27 mouse cellular contexts compared by ENCODE assay signal in genomic region chr9:33914919-33915318, GRCm38 (mm10).
DNase-seq lines count a peak whose midpoint lies in the region; ATAC-seq lines count a peak whose summit lies in the region.
"Had no signal": no experiment of that assay in that cellular context is flagged by ENCODE, and none has a peak within 500 bp of the region (broad histone marks: within the 10 kb centered on the region; RNA-seq: fewer than 3 reads in every experiment).

No protein-coding gene starts in this region.

- no peak overlapping the region for H3K9ac ChIP-seq in hindbrain, embryonic 15.5 days
- H3K9ac ChIP-seq in hindbrain, embryonic 13.5 days: no peak overlapping the region
- H3K9ac ChIP-seq in lung, embryonic 15.5 days: no peak overlapping the region
- H3K9ac ChIP-seq: embryonic facial prominence, embryonic 15.5 days; heart, embryonic 15.5 days; limb, embryonic 15.5 days; liver, embryonic 13.5 days; midbrain, embryonic 12.5 days; stomach, embryonic 15.5 days had no signal

- no peak overlapping the region for H3K4me2 ChIP-seq in hindbrain, embryonic 15.5 days
- H3K4me2 ChIP-seq in hindbrain, embryonic 13.5 days: no peak overlapping the region
- H3K4me2 ChIP-seq in lung, embryonic 15.5 days: no peak overlapping the region
- H3K4me2 ChIP-seq: embryonic facial prominence, embryonic 15.5 days; heart, embryonic 15.5 days; limb, embryonic 15.5 days; liver, embryonic 13.5 days; midbrain, embryonic 12.5 days; stomach, embryonic 15.5 days had no signal

- DNase-seq in lung, adult 18-20 months: no peak
- peak; percentile 6 for DNase-seq in NIH3T3 (ENCODE audit: low read depth)
- DNase-seq in adipocyte (ENCODE audit: low spot score): peak; percentile 47
- DNase-seq: adrenal gland, adult 8-10 months; B cell, adult 2 months; cerebellum, adult 8-10 months; cerebellum, postnatal 25 days; gastrocnemius, postnatal 25 days; heart, adult 11 months; kidney, adult 11 months; kidney, postnatal 14 days; liver, embryonic 13.5 days; lung, adult 2 months; right cerebral cortex, postnatal 25 days had no signal

- peaks cover 5% of the 10 kb centered on the region; the same call in 1 of the 2 replicates for H3K4me1 ChIP-seq in hindbrain, embryonic 15.5 days (replicated peaks)
- no peaks in the 10 kb centered on the region for H3K4me1 ChIP-seq in hindbrain, embryonic 13.5 days (replicated peaks)
- H3K4me1 ChIP-seq in lung, embryonic 15.5 days: peaks cover 6% of the 10 kb centered on the region; the same call in 1 of the 2 replicates
- H3K4me1 ChIP-seq: embryonic facial prominence, embryonic 10.5 days; embryonic facial prominence, embryonic 15.5 days; heart, embryonic 10.5 days; heart, embryonic 15.5 days; limb, embryonic 15.5 days; liver, embryonic 13.5 days; megakaryocyte, embryonic 14.5 days; midbrain, embryonic 12.5 days; stomach, embryonic 15.5 days had no signal

- H3K27me3 ChIP-seq in hindbrain, embryonic 15.5 days: no peaks in the 10 kb centered on the region
- H3K27me3 ChIP-seq in hindbrain, embryonic 13.5 days: no peaks in the 10 kb centered on the region
- no peaks in the 10 kb centered on the region for H3K27me3 ChIP-seq in lung, embryonic 15.5 days
- H3K27me3 ChIP-seq: embryonic facial prominence, embryonic 15.5 days; heart, embryonic 15.5 days; limb, embryonic 15.5 days; liver, embryonic 13.5 days; megakaryocyte, embryonic 14.5 days; midbrain, embryonic 12.5 days; stomach, embryonic 15.5 days had no signal

- peak; percentile 51; the same call in 1 of the 2 replicates for ATAC-seq in hindbrain, embryonic 15.5 days (ENCODE audit: low FRiP score, low read depth)
- no peak for ATAC-seq in hindbrain, embryonic 13.5 days (ENCODE audit: low FRiP score)
- peak; percentile 88; the same call in 1 of the 2 replicates for ATAC-seq in lung, embryonic 15.5 days (ENCODE audit: borderline replicate concordance, extremely low read depth, low FRiP score, low TSS enrichment)
- ATAC-seq: activated CD4-positive, CD25-positive, alpha-beta regulatory T cell, adult 4 months; inflammation-experienced regulatory T-cells, adult 6 months had no signal

- no peaks in the 10 kb centered on the region for H3K36me3 ChIP-seq in hindbrain, embryonic 15.5 days
- H3K36me3 ChIP-seq in hindbrain, embryonic 13.5 days: no peaks in the 10 kb centered on the region
- no peaks in the 10 kb centered on the region for H3K36me3 ChIP-seq in lung, embryonic 15.5 days
- H3K36me3 ChIP-seq: embryonic facial prominence, embryonic 10.5 days; embryonic facial prominence, embryonic 15.5 days; heart, embryonic 10.5 days; heart, embryonic 15.5 days; limb, embryonic 15.5 days; liver, embryonic 13.5 days; midbrain, embryonic 12.5 days; stomach, embryonic 15.5 days had no signal

- 72% methylated on average over 4 of the region's 4 CpGs for WGBS in hindbrain, embryonic 15.5 days
- 90% methylated on average over 4 of the region's 4 CpGs for WGBS in hindbrain, embryonic 13.5 days
- 48% methylated on average over 4 of the region's 4 CpGs for WGBS in lung, embryonic 15.5 days

- no peaks in the 10 kb centered on the region for H3K9me3 ChIP-seq in hindbrain, embryonic 15.5 days
- no peaks in the 10 kb centered on the region for H3K9me3 ChIP-seq in hindbrain, embryonic 13.5 days
- no peaks in the 10 kb centered on the region for H3K9me3 ChIP-seq in lung, embryonic 15.5 days
- H3K9me3 ChIP-seq: embryonic facial prominence, embryonic 10.5 days; embryonic facial prominence, embryonic 15.5 days; heart, embryonic 10.5 days; heart, embryonic 15.5 days; limb, embryonic 15.5 days; liver, embryonic 13.5 days; midbrain, embryonic 12.5 days; stomach, embryonic 15.5 days had no signal

- no peak overlapping the region for H3K27ac ChIP-seq in hindbrain, embryonic 15.5 days (replicated peaks)
- H3K27ac ChIP-seq in hindbrain, embryonic 13.5 days: no peak overlapping the region
- peak overlapping the region; percentile 3; the same call in 1 of the 2 replicates for H3K27ac ChIP-seq in lung, embryonic 15.5 days
- H3K27ac ChIP-seq: embryonic facial prominence, embryonic 10.5 days; embryonic facial prominence, embryonic 15.5 days; heart, embryonic 10.5 days; heart, embryonic 15.5 days; limb, embryonic 15.5 days; liver, embryonic 13.5 days; midbrain, embryonic 12.5 days; stomach, embryonic 15.5 days had no signal

- H3K4me3 ChIP-seq in hindbrain, embryonic 15.5 days: no peak overlapping the region
- no peak overlapping the region for H3K4me3 ChIP-seq in hindbrain, embryonic 13.5 days
- H3K4me3 ChIP-seq in lung, embryonic 15.5 days: no peak overlapping the region
- H3K4me3 ChIP-seq: embryonic facial prominence, embryonic 10.5 days; embryonic facial prominence, embryonic 15.5 days; heart, embryonic 10.5 days; heart, embryonic 15.5 days; limb, embryonic 15.5 days; liver, embryonic 13.5 days; megakaryocyte, embryonic 14.5 days; midbrain, embryonic 12.5 days; stomach, embryonic 15.5 days had no signal

Comparison
In these comparisons a context has a peak if more than half of its experiments do, and no peak if none do; other contexts are left out.
1. DNase-seq: peak in NIH3T3 (single experiment) and adipocyte (single experiment); none in lung, adult 18-20 months (0 of 2).